Mouse (Mus musculus) embryonic facial prominence, embryonic 12.5 days (tissue): ENCODE measurements around the gene Cfap77. TPM values are rescaled to one million over a fixed set of nuclear protein-coding genes. Genes with fewer than 3 reads are reported as not detected.

Experiments used
- ATAC-seq: fragments of 200-750 bp; cut with Nextera tagmentation; 2 replicates; pipeline ENCODE4 v1.8.0; 2017; ENCODE audit not compliant: insufficient number of reproducible peaks, insufficient read depth, low FRiP score, low TSS enrichment
- H3K27ac ChIP-seq: fragments of 300-500 bp; sonication (generic); 2 replicates; pipeline ENCODE4 v1.5.1; 2016; ENCODE audit warnings: mild to moderate bottlenecking
- H3K27me3 ChIP-seq: fragments of 300-500 bp; sonication (generic); 2 replicates; pipeline ENCODE4 v1.6.1; 2016; ENCODE audit warnings: mild to moderate bottlenecking, moderate library complexity
- H3K36me3 ChIP-seq: fragments of 300-500 bp; sonication (generic); 2 replicates; pipeline ENCODE4 v1.6.1; 2016; ENCODE audit warnings: mild to moderate bottlenecking
- H3K4me1 ChIP-seq: fragments of 300-500 bp; sonication (generic); 2 replicates; pipeline ENCODE4 v1.6.1; 2016
- H3K4me2 ChIP-seq: fragments of 300-500 bp; sonication (generic); replicated peaks from 2 replicates; pipeline ENCODE4 v1.6.1; 2016; ENCODE audit warnings: mild to moderate bottlenecking, moderate library complexity
- H3K4me3 ChIP-seq: fragments of 300-500 bp; sonication (generic); 2 replicates; pipeline ENCODE4 v1.5.1; 2016; ENCODE audit warnings: mild to moderate bottlenecking
- H3K9ac ChIP-seq: fragments of 300-500 bp; sonication (generic); 2 replicates; pipeline ENCODE4 v1.6.1; 2016; ENCODE audit warnings: mild to moderate bottlenecking, moderate library complexity
- H3K9me3 ChIP-seq: fragments of 300-500 bp; sonication (generic); 2 replicates; pipeline ENCODE4 v1.6.1; 2016; ENCODE audit warnings: mild to moderate bottlenecking, moderate library complexity
- WGBS: fragments of 180-500 bp; shearing (Covaris S2); methylation state at CpG from one replicate; pipeline ENCODE4 v1.1.7; 2016; 5-methylcytosine and 5-hydroxymethylcytosine counted together
- polyA plus RNA-seq: library from polyadenylated mRNA; unstranded; fragments of >200 nt; fragmentation: Nextera tagmentation; extraction: Ambion mirVana; gene quantifications from 2 replicates; pipeline ENCODE4 v1.2.1, GENCODE M21; 2016

Cfap77 gene
- polyA plus RNA-seq, 1 experiment from 2014 or later, result 0.55 TPM

- no peaks in the 10 kb centered on the region for H3K9me3 ChIP-seq
- 84% methylated on average over 5 of the region's 5 CpGs for WGBS
- no peak overlapping the region for H3K27ac ChIP-seq
- no peaks in the 10 kb centered on the region for H3K4me1 ChIP-seq
- H3K9ac ChIP-seq, result no peak overlapping the region
- no peak for ATAC-seq
- H3K4me3 ChIP-seq, result no peak overlapping the region
- H3K36me3 ChIP-seq, result no peaks in the 10 kb centered on the region
- no peak overlapping the region for H3K4me2 ChIP-seq
- H3K27me3 ChIP-seq, result peaks cover 71% of the 10 kb centered on the region
Observed at GRCm38 (mm10) chr2:29042124-29042523, 12.7 kb downstream of the Cfap77 start.

GRCm38 (mm10) chr2:29041477-29041768 lies 13.4 kb downstream of the Cfap77 start:
- ATAC-seq, result no peak
- no peak overlapping the region for H3K27ac ChIP-seq
- H3K4me3 ChIP-seq, result no peak overlapping the region
- no peak overlapping the region for H3K9ac ChIP-seq
- H3K36me3 ChIP-seq, result no peaks in the 10 kb centered on the region
- no peaks in the 10 kb centered on the region for H3K4me1 ChIP-seq
- no peak overlapping the region for H3K4me2 ChIP-seq
- 17% methylated on average over 8 of the region's 8 CpGs for WGBS
- H3K9me3 ChIP-seq, result no peaks in the 10 kb centered on the region
- peaks cover 71% of the 10 kb centered on the region for H3K27me3 ChIP-seq

GRCm38 (mm10) chr2:29040594-29041476 lies 14.0 kb downstream of the Cfap77 start:
- 6% methylated on average over 18 of the region's 18 CpGs for WGBS
- Histone ChIP-seq H3K36me3 (no peaks in the 10 kb centered on the region), H3K27me3 (peaks cover 76% of the 10 kb centered on the region), H3K4me3 (no peak overlapping the region), H3K9ac (no peak overlapping the region), H3K27ac (no peak overlapping the region), H3K9me3 (no peaks in the 10 kb centered on the region), H3K4me2 (no peak overlapping the region), H3K4me1 (no peaks in the 10 kb centered on the region)
- no peak for ATAC-seq

- H3K4me2 ChIP-seq, result no peak overlapping the region
- H3K9me3 ChIP-seq, result no peaks in the 10 kb centered on the region
- no peaks in the 10 kb centered on the region for H3K36me3 ChIP-seq
- no peaks in the 10 kb centered on the region for H3K4me1 ChIP-seq
- H3K27me3 ChIP-seq, result peaks cover 68% of the 10 kb centered on the region
- WGBS, result 20% methylated on average over 5 of the region's 5 CpGs
- ATAC-seq, result no peak
- H3K4me3 ChIP-seq, result no peak overlapping the region
- no peak overlapping the region for H3K27ac ChIP-seq
- H3K9ac ChIP-seq, result no peak overlapping the region
Observed at GRCm38 (mm10) chr2:29039741-29040140, 15.1 kb downstream of the Cfap77 start.

GRCm38 (mm10) chr2:29035698-29036097 lies 19.2 kb downstream of the Cfap77 start:
- Histone ChIP-seq H3K9me3 (no peaks in the 10 kb centered on the region), H3K27me3 (peaks cover 47% of the 10 kb centered on the region), H3K27ac (no peak overlapping the region), H3K4me1 (no peaks in the 10 kb centered on the region), H3K9ac (no peak overlapping the region), H3K4me2 (no peak overlapping the region), H3K4me3 (no peak overlapping the region), H3K36me3 (no peaks in the 10 kb centered on the region)
- ATAC-seq, result no peak
- WGBS, result 56% methylated on average over 8 of the region's 8 CpGs

- H3K4me1 ChIP-seq, result peaks cover 6% of the 10 kb centered on the region
- no peaks in the 10 kb centered on the region for H3K9me3 ChIP-seq
- H3K4me3 ChIP-seq, result no peak overlapping the region
- H3K36me3 ChIP-seq, result no peaks in the 10 kb centered on the region
- no peak overlapping the region for H3K4me2 ChIP-seq
- 46% methylated on average over 20 of the region's 20 CpGs for WGBS
- H3K27ac ChIP-seq, result no peak overlapping the region
- H3K27me3 ChIP-seq, result peaks cover 38% of the 10 kb centered on the region
- no peak overlapping the region for H3K9ac ChIP-seq
- ATAC-seq, result no peak
Observed at GRCm38 (mm10) chr2:29034542-29035475, 20.1 kb downstream of the Cfap77 start.

- H3K36me3 ChIP-seq, result no peaks in the 10 kb centered on the region
- no peak for ATAC-seq
- H3K9ac ChIP-seq, result no peak overlapping the region
- no peak overlapping the region for H3K27ac ChIP-seq
- 81% methylated on average over 4 of the region's 4 CpGs for WGBS
- no peak overlapping the region for H3K4me2 ChIP-seq
- peaks cover 9% of the 10 kb centered on the region for H3K4me1 ChIP-seq
- H3K9me3 ChIP-seq, result no peaks in the 10 kb centered on the region
- peaks cover 17% of the 10 kb centered on the region for H3K27me3 ChIP-seq
- no peak overlapping the region for H3K4me3 ChIP-seq
Observed at GRCm38 (mm10) chr2:29031951-29032350, 22.9 kb downstream of the Cfap77 start.

- ATAC-seq, result 0 out of 2 replicates have a peak, but pooled peaks have one; percentile 15
- Histone ChIP-seq H3K36me3 (no peaks in the 10 kb centered on the region), H3K9me3 (no peaks in the 10 kb centered on the region), H3K9ac (no peak overlapping the region), H3K4me1 (peaks cover 9% of the 10 kb centered on the region), H3K27ac (no peak overlapping the region), H3K27me3 (peaks cover 12% of the 10 kb centered on the region), H3K4me3 (no peak overlapping the region), H3K4me2 (no peak overlapping the region)
- 46% methylated on average over 20 of the region's 20 CpGs for WGBS
Observed at GRCm38 (mm10) chr2:29030048-29030734, 24.7 kb downstream of the Cfap77 start.

- Histone ChIP-seq H3K27me3 (no peaks in the 10 kb centered on the region), H3K27ac (no peak overlapping the region), H3K36me3 (no peaks in the 10 kb centered on the region), H3K9me3 (no peaks in the 10 kb centered on the region), H3K9ac (no peak overlapping the region), H3K4me3 (no peak overlapping the region), H3K4me1 (peaks cover 7% of the 10 kb centered on the region), H3K4me2 (no peak overlapping the region)
- 88% methylated on average over 5 of the region's 5 CpGs for WGBS
- no peak for ATAC-seq
Observed at GRCm38 (mm10) chr2:29025284-29025683, 29.6 kb downstream of the Cfap77 start.

GRCm38 (mm10) chr2:29023001-29023400 lies 31.9 kb downstream of the Cfap77 start:
- Histone ChIP-seq H3K9me3 (no peaks in the 10 kb centered on the region), H3K27me3 (no peaks in the 10 kb centered on the region), H3K4me2 (no peak overlapping the region), H3K4me3 (no peak overlapping the region), H3K36me3 (no peaks in the 10 kb centered on the region), H3K9ac (no peak overlapping the region), H3K4me1 (no peaks in the 10 kb centered on the region), H3K27ac (no peak overlapping the region)
- ATAC-seq, result no peak
- 93% methylated on average over 7 of the region's 7 CpGs for WGBS

- Histone ChIP-seq H3K27me3 (peaks cover 5% of the 10 kb centered on the region; the same call in 1 of the 2 replicates), H3K9ac (no peak overlapping the region), H3K4me3 (no peak overlapping the region), H3K4me1 (no peaks in the 10 kb centered on the region), H3K9me3 (no peaks in the 10 kb centered on the region), H3K27ac (no peak overlapping the region), H3K4me2 (no peak overlapping the region), H3K36me3 (no peaks in the 10 kb centered on the region)
- 74% methylated on average over 17 of the region's 17 CpGs for WGBS
- ATAC-seq, result no peak
Observed at GRCm38 (mm10) chr2:29021025-29021424, 33.8 kb downstream of the Cfap77 start.
